In the genomic region with DNA sequence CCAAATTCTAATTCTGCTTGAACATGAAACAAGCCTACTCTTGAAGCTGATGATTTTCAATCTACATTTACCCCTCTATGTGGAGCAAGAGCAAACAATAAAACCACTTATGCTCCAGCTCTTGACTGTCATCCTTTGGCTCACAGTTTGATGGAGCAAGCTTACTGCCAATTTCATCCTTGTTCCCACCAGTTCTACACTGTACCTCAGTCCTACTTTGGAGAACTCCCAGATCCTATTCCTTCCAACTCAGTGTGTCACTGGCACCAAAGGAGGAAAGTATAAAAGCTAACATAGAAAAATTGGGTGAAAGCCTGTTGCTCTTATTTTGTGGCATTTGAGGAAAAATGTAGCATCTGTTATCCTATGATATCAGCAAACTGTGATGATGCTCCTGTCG, we compare ENCODE assay signal across 14 mouse cellular contexts.
DNase-seq lines count a peak whose midpoint lies in the region.
"Had no signal": no experiment of that assay in that cellular context is flagged by ENCODE, and none has a peak within 500 bp of the region (broad histone marks: within the 10 kb centered on the region; RNA-seq: fewer than 3 reads in every experiment).

No protein-coding gene starts in this region.

- peak; percentile 16 to 51 for DNase-seq in cerebellum, postnatal 14 days
- no peak for DNase-seq in cerebellum, adult 8-10 months
- peak; percentile 6 for DNase-seq in layer of hippocampus, adult 9-11 months
- DNase-seq in layer of hippocampus, adult 9-10 months (ENCODE audit: low spot score) = no peak
- peak; percentile 4 to 8 for DNase-seq in left cerebral cortex, postnatal 36 days (ENCODE audit: low spot score in 2 of 2)
- no peak for DNase-seq in left cerebral cortex, adult 8-10 months (ENCODE audit: low spot score in 2 of 2)
- DNase-seq in brain, embryonic 18.5 days (ENCODE audit: low read depth, low spot score) = peak; percentile 18
- no peak for DNase-seq in ovary, postnatal 14 days (ENCODE audit: low spot score)
- DNase-seq: adrenal gland, postnatal 10 days; cerebellum, adult 18-20 months; cerebellum, postnatal 36 days; gastrocnemius, postnatal 36 days; heart, adult 11 months; heart, postnatal 36 days had no signal

- intact Hi-C loops in left cerebral cortex, postnatal 36 days (cut with DNase I) = no loop called here

Comparison
In these comparisons a context has a peak if more than half of its experiments do, and no peak if none do; other contexts are left out.
1. DNase-seq: peak in cerebellum, postnatal 14 days (2 of 2), layer of hippocampus, adult 9-11 months (single experiment), left cerebral cortex, postnatal 36 days (2 of 2) and brain, embryonic 18.5 days (single experiment); none in cerebellum, adult 8-10 months (single experiment), layer of hippocampus, adult 9-10 months (single experiment), left cerebral cortex, adult 8-10 months (0 of 2) and ovary, postnatal 14 days (single experiment).